Mouse (Mus musculus) gastrocnemius, adult 8-10 months (tissue): ENCODE measurements at regions not wholly inside any gene's neighbourhood (a gene's known extent, or its start where the extent isn't known, plus 50 kb on each side); places are given as distances from the start of the nearest gene placed in this dataset.

ENCODE experiments used
- DNase-seq, 2 experiments: peaks; one replicate each; pipeline ENCODE4 v3.0.0; 2022; ENCODE audit warnings: low spot score in 2 of 2

DNA sequence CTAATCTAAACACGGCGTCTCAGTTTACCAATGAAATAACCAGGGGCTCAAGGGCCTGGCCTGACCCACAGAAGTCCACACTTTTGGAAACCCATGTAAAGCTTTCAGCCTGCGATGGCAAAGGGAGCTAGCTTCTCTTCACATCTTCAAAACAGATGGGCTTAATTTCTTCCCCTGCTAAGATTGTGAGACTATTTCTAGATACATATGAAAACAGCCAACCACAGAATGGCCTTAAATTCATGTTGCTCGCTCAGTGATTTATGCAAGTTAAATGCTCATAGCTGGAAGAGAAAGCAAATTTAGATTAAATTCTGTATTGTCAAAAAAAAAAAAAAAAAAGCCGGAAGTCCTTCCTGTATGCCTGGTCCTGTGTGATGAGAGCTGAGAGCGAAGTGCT is 53.2 kb upstream of the Epha4 start:
- no peak for DNase-seq

DNA sequence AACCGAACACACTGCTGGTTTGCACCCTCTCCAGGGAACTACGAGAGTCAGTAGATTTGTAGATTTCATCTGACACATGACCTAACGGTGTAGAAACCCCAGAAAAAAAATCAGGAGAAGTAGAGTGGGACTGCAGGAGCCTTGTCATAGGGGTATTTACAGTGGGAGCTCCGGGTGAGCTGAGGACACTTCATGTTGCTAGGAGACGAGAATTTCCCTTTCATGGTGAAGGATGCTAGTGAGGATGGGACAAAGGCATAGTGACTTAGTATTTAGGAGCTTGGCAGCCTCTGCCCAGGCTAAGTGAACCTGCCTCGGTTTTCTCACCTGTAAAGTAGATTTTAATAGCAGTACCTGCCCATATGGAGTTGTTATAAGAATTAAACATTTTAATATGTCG is 52.8 kb upstream of the Epha4 start:
- DNase-seq, result no peak
